Mouse (Mus musculus) heart, embryonic 11.5 days (tissue): ENCODE results near the gene Ssty1. TPM values are rescaled to one million over a fixed set of nuclear protein-coding genes. Genes with fewer than 3 reads are reported as not detected.
"Not testable (repeated sequence)": the region's sequence is repeated elsewhere in the genome, so short reads cannot be mapped to it uniquely, and the experiment has no call there.

ENCODE experiments used
- ATAC-seq: fragments of 200-750 bp; cut with Nextera tagmentation; replicated peaks from 2 replicates; pipeline ENCODE4 v1.8.0; 2017; ENCODE audit warnings: moderate library complexity; ENCODE audit not compliant: insufficient number of reproducible peaks, low FRiP score, low TSS enrichment
- H3K27ac ChIP-seq: fragments of 300-500 bp; sonication (generic); 2 replicates; pipeline ENCODE4 v1.5.1; 2014; ENCODE audit warnings: mild to moderate bottlenecking, low read depth, low read length
- H3K27me3 ChIP-seq: fragments of 300-500 bp; sonication (generic); 2 replicates; pipeline ENCODE4 v1.6.1; 2014; ENCODE audit warnings: mild to moderate bottlenecking, low read length, mixed read lengths; ENCODE audit not compliant: control insufficient read depth, insufficient read depth
- H3K36me3 ChIP-seq: fragments of 300-500 bp; sonication (generic); 2 replicates; pipeline ENCODE4 v1.6.1; 2014; ENCODE audit warnings: mild to moderate bottlenecking, low read length, moderate library complexity, mixed read lengths; ENCODE audit not compliant: control insufficient read depth, insufficient read depth
- H3K4me1 ChIP-seq: fragments of 300-500 bp; sonication (generic); 2 replicates; pipeline ENCODE4 v1.6.1; 2014; ENCODE audit warnings: low read length; ENCODE audit not compliant: control insufficient read depth, insufficient read depth
- H3K4me2 ChIP-seq: fragments of 300-500 bp; sonication (generic); 2 replicates; pipeline ENCODE4 v1.6.1; 2014; ENCODE audit warnings: mild to moderate bottlenecking, moderate library complexity
- H3K4me3 ChIP-seq: fragments of 300-500 bp; sonication (generic); 2 replicates; pipeline ENCODE4 v1.5.1; 2014; ENCODE audit warnings: low read depth, low read length
- H3K9ac ChIP-seq: fragments of 300-500 bp; sonication (generic); 2 replicates; pipeline ENCODE4 v1.6.1; 2014; ENCODE audit warnings: mild to moderate bottlenecking, low read depth, low read length, moderate library complexity
- H3K9me3 ChIP-seq: fragments of 300-500 bp; sonication (generic); replicated peaks from 2 replicates; pipeline ENCODE4 v1.6.1; 2016; ENCODE audit warnings: low read length; ENCODE audit not compliant: control insufficient read depth
- WGBS: fragments of 180-500 bp; shearing (Covaris S2); extraction: QIAGEN DNeasy Blood & Tissue Kit; methylation state at CpG from one replicate; pipeline ENCODE4 v1.1.7; 2014; ENCODE audit not compliant: insufficient replicate concordance; 5-methylcytosine and 5-hydroxymethylcytosine counted together
- polyA plus RNA-seq: library from polyadenylated mRNA; unstranded; fragments of >200 nt; fragmentation: Nextera tagmentation; extraction: Ambion mirVana; gene quantifications from 2 replicates; pipeline ENCODE4 v1.2.1, GENCODE M21; 2014

The Ssty1 gene
- polyA plus RNA-seq = not detected in 2 replicates

DNA sequence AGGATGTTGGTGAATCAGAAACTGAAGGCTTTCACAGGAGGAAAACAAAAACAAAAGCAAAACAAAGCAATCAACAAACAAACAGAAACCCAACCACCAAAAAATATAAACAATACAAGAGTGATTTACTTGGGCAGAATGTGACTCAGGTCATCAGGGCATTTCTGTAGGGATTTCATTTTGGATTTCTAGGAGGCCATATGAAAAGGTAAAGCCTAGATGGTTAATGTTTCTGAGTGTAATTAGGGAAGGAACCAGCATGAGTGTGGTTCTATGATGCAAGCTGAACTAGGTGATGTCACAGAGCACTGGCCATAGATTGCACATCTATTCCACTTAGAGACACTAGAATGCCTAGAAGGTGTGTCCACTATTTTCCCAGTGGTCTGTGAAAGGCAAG is at the start of gene Ssty1:
TSS of gene Ssty1 (plus strand) at position 301 of the 400 bp plus-strand sequence.
- H3K4me1 ChIP-seq = not testable (repeated sequence)

DNA sequence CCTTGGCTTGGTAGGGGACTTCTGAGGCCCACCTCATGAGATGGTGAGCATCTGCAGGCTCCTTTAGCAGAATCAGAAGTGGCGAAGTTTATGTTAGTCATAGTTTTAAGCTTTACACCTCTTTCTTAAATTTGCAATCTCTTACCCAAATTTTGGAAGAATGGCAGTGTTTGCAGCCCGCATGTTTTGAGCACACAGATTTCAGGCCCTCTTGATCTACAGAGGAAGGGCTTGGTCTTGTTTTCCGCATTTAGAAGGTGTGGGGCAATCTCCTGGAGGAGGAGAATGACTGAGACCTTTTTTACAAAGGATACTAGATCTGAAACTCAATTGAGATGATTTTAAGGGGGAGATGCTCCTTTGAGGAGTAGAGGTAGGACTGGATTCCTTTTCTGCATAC is 27.2 kb upstream of the Ssty1 start, which contains the start of gene Gm21764:
TSS of gene Gm21764 (minus strand) at position 101 of the 400 bp plus-strand sequence.
- WGBS = no CpG with 5 or more reads among the region's 3 CpGs
- H3K4me3 ChIP-seq, H3K4me1 ChIP-seq, H3K4me2 ChIP-seq, ATAC-seq, H3K9me3 ChIP-seq, H3K36me3 ChIP-seq, H3K9ac ChIP-seq, H3K27me3 ChIP-seq, H3K27ac ChIP-seq: not testable (repeated sequence)

More for the DNA sequence above, at the start of gene Ssty1:
- H3K4me3 ChIP-seq, H3K27me3 ChIP-seq, H3K9ac ChIP-seq, H3K27ac ChIP-seq, H3K4me2 ChIP-seq, ATAC-seq, H3K36me3 ChIP-seq, H3K9me3 ChIP-seq: not testable (repeated sequence)

Other genes starting within 250 kb of the Ssty1 start
- gene Gm21904, start 242.8 kb upstream of the Ssty1 start, polyA plus RNA-seq = not detected in 2 replicates
- not detected in 2 replicates for gene Gm20772, start 214.4 kb upstream of the Ssty1 start, polyA plus RNA-seq
- gene Gm20831, start 214.4 kb upstream of the Ssty1 start, polyA plus RNA-seq = not detected in 2 replicates
- not detected in 2 replicates for gene Srsy, start 151.8 kb upstream of the Ssty1 start, polyA plus RNA-seq
- gene Gm21764, start 27.3 kb upstream of the Ssty1 start, polyA plus RNA-seq = not detected in 2 replicates